Mouse (Mus musculus) neural tube, embryonic 15.5 days (tissue): ENCODE measurements around the gene Lef1. TPM values are rescaled to one million over a fixed set of nuclear protein-coding genes. Genes with fewer than 3 reads are reported as not detected.
A peak's percentile ranks its signal among the peaks of the same experiment; 100 is the strongest.

Source experiments
- ATAC-seq: fragments of 200-750 bp; cut with Nextera tagmentation; 2 replicates; pipeline ENCODE4 v1.8.0; 2017; ENCODE audit warnings: mild to moderate bottlenecking, moderate TSS enrichment, moderate library complexity; ENCODE audit not compliant: low FRiP score
- H3K27ac ChIP-seq: fragments of 300-500 bp; sonication (generic); replicated peaks from 2 replicates; pipeline ENCODE4 v1.5.1; 2015; ENCODE audit warnings: mild to moderate bottlenecking, inconsistent platforms
- H3K27me3 ChIP-seq: fragments of 300-500 bp; sonication (generic); replicated peaks from 2 replicates; pipeline ENCODE4 v1.6.1; 2015; ENCODE audit warnings: inconsistent platforms
- H3K36me3 ChIP-seq: fragments of 300-500 bp; sonication (generic); 2 replicates; pipeline ENCODE4 v1.6.1; 2015; ENCODE audit warnings: inconsistent platforms
- H3K4me1 ChIP-seq: fragments of 300-500 bp; sonication (generic); 2 replicates; pipeline ENCODE4 v1.6.1; 2015; ENCODE audit warnings: inconsistent platforms
- H3K4me2 ChIP-seq: fragments of 300-500 bp; sonication (generic); 2 replicates; pipeline ENCODE4 v1.6.1; 2015; ENCODE audit warnings: inconsistent platforms, mild to moderate bottlenecking, moderate library complexity
- H3K4me3 ChIP-seq: fragments of 300-500 bp; sonication (generic); replicated peaks from 2 replicates; pipeline ENCODE4 v1.5.1; 2015; ENCODE audit warnings: mild to moderate bottlenecking, inconsistent platforms
- H3K9ac ChIP-seq: fragments of 300-500 bp; sonication (generic); replicated peaks from 2 replicates; pipeline ENCODE4 v1.6.1; 2015; ENCODE audit warnings: mild to moderate bottlenecking, inconsistent platforms
- H3K9me3 ChIP-seq: fragments of 300-500 bp; sonication (generic); replicated peaks from 2 replicates; pipeline ENCODE4 v1.6.1; 2016; ENCODE audit warnings: inconsistent platforms
- WGBS: fragments of 180-500 bp; shearing (Covaris S2); methylation state at CpG from one replicate; pipeline ENCODE4 v1.1.7; 2015; ENCODE audit warnings: mixed read lengths; 5-methylcytosine and 5-hydroxymethylcytosine counted together
- polyA plus RNA-seq: library from polyadenylated mRNA; unstranded; fragments of >200 nt; fragmentation: Nextera tagmentation; extraction: Ambion mirVana; gene quantifications from 2 replicates; pipeline ENCODE4 v1.2.1, GENCODE M21; 2015

Lef1 gene
- polyA plus RNA-seq, 1 experiment from 2014 or later: 6.3 TPM

GRCm38 (mm10) chr3:131199590-131200288 is 89.5 kb downstream of the Lef1 start:
- Histone ChIP-seq H3K27me3 (no peaks in the 10 kb centered on the region), H3K4me2 (no peak overlapping the region), H3K9me3 (no peaks in the 10 kb centered on the region), H3K9ac (no peak overlapping the region), H3K4me3 (no peak overlapping the region), H3K4me1 (no peaks in the 10 kb centered on the region), H3K36me3 (no peaks in the 10 kb centered on the region), H3K27ac (no peak overlapping the region)
- 89% methylated on average over 20 of the region's 20 CpGs for WGBS
- ATAC-seq: no peak

- 58% methylated on average over 7 of the region's 7 CpGs for WGBS
These were observed 92.0 kb downstream of the Lef1 start for GRCm38 (mm10) chr3:131202311-131202710.

GRCm38 (mm10) chr3:131207846-131208245 is 97.6 kb downstream of the Lef1 start:
- Histone ChIP-seq H3K4me1 (no peaks in the 10 kb centered on the region), H3K4me3 (no peak overlapping the region), H3K9me3 (no peaks in the 10 kb centered on the region), H3K27me3 (no peaks in the 10 kb centered on the region), H3K4me2 (no peak overlapping the region), H3K36me3 (no peaks in the 10 kb centered on the region), H3K27ac (no peak overlapping the region), H3K9ac (no peak overlapping the region)
- ATAC-seq: no peak
- 78% methylated on average over 5 of the region's 5 CpGs for WGBS

More at GRCm38 (mm10) chr3:131202311-131202710, 92.0 kb downstream of the Lef1 start:
- H3K4me1 ChIP-seq: no peaks in the 10 kb centered on the region
- no peaks in the 10 kb centered on the region for H3K9me3 ChIP-seq
- H3K27me3 ChIP-seq: no peaks in the 10 kb centered on the region
- no peak overlapping the region for H3K4me3 ChIP-seq
- no peak overlapping the region for H3K9ac ChIP-seq
- ATAC-seq: no peak
- no peak overlapping the region for H3K4me2 ChIP-seq
- H3K36me3 ChIP-seq: no peaks in the 10 kb centered on the region
- H3K27ac ChIP-seq: no peak overlapping the region

GRCm38 (mm10) chr3:131208265-131208891 is 98.1 kb downstream of the Lef1 start:
- WGBS: 72% methylated on average over 13 of the region's 13 CpGs
- Histone ChIP-seq H3K4me1 (no peaks in the 10 kb centered on the region), H3K27ac (no peak overlapping the region), H3K36me3 (no peaks in the 10 kb centered on the region), H3K4me2 (no peak overlapping the region), H3K9me3 (no peaks in the 10 kb centered on the region), H3K9ac (no peak overlapping the region), H3K4me3 (no peak overlapping the region), H3K27me3 (no peaks in the 10 kb centered on the region)
- ATAC-seq: no peak

GRCm38 (mm10) chr3:131212200-131212599 is 101.9 kb downstream of the Lef1 start:
- no peak overlapping the region for H3K9ac ChIP-seq
- 86% methylated on average over 7 of the region's 7 CpGs for WGBS
- H3K4me3 ChIP-seq: no peak overlapping the region
- H3K27me3 ChIP-seq: no peaks in the 10 kb centered on the region
- H3K4me2 ChIP-seq: no peak overlapping the region
- no peaks in the 10 kb centered on the region for H3K9me3 ChIP-seq
- no peaks in the 10 kb centered on the region for H3K36me3 ChIP-seq
- H3K4me1 ChIP-seq: no peaks in the 10 kb centered on the region
- no peak for ATAC-seq
- H3K27ac ChIP-seq: no peak overlapping the region

GRCm38 (mm10) chr3:131214060-131214658 is 103.9 kb downstream of the Lef1 start:
- Histone ChIP-seq H3K36me3 (no peaks in the 10 kb centered on the region), H3K4me3 (no peak overlapping the region), H3K27me3 (no peaks in the 10 kb centered on the region), H3K4me2 (no peak overlapping the region), H3K4me1 (no peaks in the 10 kb centered on the region), H3K9ac (no peak overlapping the region), H3K27ac (no peak overlapping the region), H3K9me3 (no peaks in the 10 kb centered on the region)
- WGBS: 86% methylated on average over 9 of the region's 9 CpGs
- no peak for ATAC-seq

GRCm38 (mm10) chr3:131214841-131215240 is 104.6 kb downstream of the Lef1 start:
- ATAC-seq: no peak
- H3K4me2 ChIP-seq: no peak overlapping the region
- WGBS: 71% methylated on average over 9 of the region's 9 CpGs
- H3K27ac ChIP-seq: no peak overlapping the region
- H3K4me1 ChIP-seq: no peaks in the 10 kb centered on the region
- H3K9ac ChIP-seq: no peak overlapping the region
- no peak overlapping the region for H3K4me3 ChIP-seq
- H3K27me3 ChIP-seq: no peaks in the 10 kb centered on the region
- H3K9me3 ChIP-seq: no peaks in the 10 kb centered on the region
- no peaks in the 10 kb centered on the region for H3K36me3 ChIP-seq

GRCm38 (mm10) chr3:131218636-131219390 is 108.5 kb downstream of the Lef1 start:
- H3K36me3 ChIP-seq: no peaks in the 10 kb centered on the region
- no peak overlapping the region for H3K4me2 ChIP-seq
- 93% methylated on average over 14 of the region's 14 CpGs for WGBS
- no peak overlapping the region for H3K27ac ChIP-seq
- H3K9ac ChIP-seq: no peak overlapping the region
- no peaks in the 10 kb centered on the region for H3K9me3 ChIP-seq
- no peak overlapping the region for H3K4me3 ChIP-seq
- no peak for ATAC-seq
- H3K4me1 ChIP-seq: no peaks in the 10 kb centered on the region
- H3K27me3 ChIP-seq: no peaks in the 10 kb centered on the region

GRCm38 (mm10) chr3:131228083-131228482 is 117.8 kb downstream of the Lef1 start:
- Histone ChIP-seq H3K36me3 (no peaks in the 10 kb centered on the region), H3K27me3 (no peaks in the 10 kb centered on the region), H3K9ac (no peak overlapping the region), H3K4me2 (no peak overlapping the region), H3K9me3 (no peaks in the 10 kb centered on the region), H3K4me1 (no peaks in the 10 kb centered on the region), H3K27ac (no peak overlapping the region), H3K4me3 (no peak overlapping the region)
- WGBS: 76% methylated on average over 6 of the region's 6 CpGs
- no peak for ATAC-seq

GRCm38 (mm10) chr3:131237061-131237460 is 126.8 kb downstream of the Lef1 start:
- no peak overlapping the region for H3K27ac ChIP-seq
- H3K4me3 ChIP-seq: no peak overlapping the region
- no peak overlapping the region for H3K9ac ChIP-seq
- WGBS: 94% methylated on average over 6 of the region's 6 CpGs
- H3K4me2 ChIP-seq: no peak overlapping the region
- H3K27me3 ChIP-seq: no peaks in the 10 kb centered on the region
- H3K9me3 ChIP-seq: no peaks in the 10 kb centered on the region
- no peaks in the 10 kb centered on the region for H3K36me3 ChIP-seq
- no peak for ATAC-seq
- H3K4me1 ChIP-seq: 0 out of 2 replicates have a peak, but pooled peaks cover 3% of the 10 kb centered on the region

GRCm38 (mm10) chr3:131237785-131238633 is 127.7 kb downstream of the Lef1 start:
- peak overlapping the region; percentile 27; the same call in 1 of the 2 replicates for H3K9ac ChIP-seq
- 64% methylated on average over 19 of the region's 19 CpGs for WGBS
- peak overlapping the region; percentile 41 for H3K4me2 ChIP-seq
- no peaks in the 10 kb centered on the region for H3K9me3 ChIP-seq
- H3K4me3 ChIP-seq: no peak overlapping the region
- ATAC-seq: peak; percentile 92
- H3K36me3 ChIP-seq: no peaks in the 10 kb centered on the region
- no peaks in the 10 kb centered on the region for H3K27me3 ChIP-seq
- 0 out of 2 replicates have a peak, but pooled peaks cover 3% of the 10 kb centered on the region for H3K4me1 ChIP-seq
- H3K27ac ChIP-seq: no peak overlapping the region
